Mouse (Mus musculus) lung, adult 2 months (tissue): ENCODE results near the gene Ap1m2.

Experiments
- CTCF ChIP-seq: fragments of 200-500 bp; IDR thresholded peaks from 2 replicates; pipeline ENCODE4 v1.5.1; 2011; ENCODE audit warnings: mild to moderate bottlenecking, low read length, control low read depth; ENCODE audit not compliant: insufficient read depth
- POLR2A ChIP-seq: fragments of 200-500 bp; IDR thresholded peaks from 2 replicates; pipeline ENCODE4 v1.6.1; 2011; ENCODE audit warnings: low read depth, mild to moderate bottlenecking, control low read depth, low read length, borderline replicate concordance; ENCODE audit errors: extremely low read depth

DNA sequence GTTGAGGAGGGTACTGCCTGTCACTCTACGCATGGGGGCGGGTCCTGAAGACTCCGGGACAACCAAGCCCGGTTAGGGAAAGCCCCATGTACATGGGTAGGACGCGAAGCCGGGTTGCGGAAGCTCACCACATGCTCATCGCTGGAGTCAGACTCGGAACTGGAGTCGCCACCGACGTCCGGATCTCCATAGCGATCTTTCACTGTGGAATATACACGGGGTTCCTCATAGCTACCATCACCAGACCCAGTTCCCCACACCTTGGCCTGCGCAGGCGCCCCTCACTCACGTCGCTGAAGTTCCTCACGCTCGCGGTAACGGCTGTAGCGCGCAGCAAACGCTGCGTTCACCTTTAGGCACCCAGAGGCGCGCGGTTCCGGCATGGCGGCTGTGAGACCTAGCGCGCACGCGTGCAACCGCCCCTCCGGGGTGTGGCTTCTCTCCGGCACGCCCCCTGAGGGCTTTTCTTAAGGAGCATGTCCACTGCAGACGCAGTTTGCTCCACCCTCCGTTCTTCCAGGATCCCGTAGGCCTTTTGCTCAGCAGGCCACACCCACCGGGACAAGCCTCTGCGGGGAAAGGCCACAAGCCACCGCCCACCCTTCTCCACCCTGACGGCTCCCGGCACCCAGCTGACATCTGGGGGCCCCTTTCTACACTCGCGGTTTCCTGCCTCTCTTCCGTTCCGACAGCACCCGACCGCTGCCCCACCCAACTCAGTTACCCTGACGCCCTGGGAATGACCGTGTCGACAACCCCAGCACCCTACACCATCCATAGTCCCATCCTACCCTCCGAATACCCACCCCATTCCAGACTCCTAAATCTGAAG lies 24.4 kb downstream of the Ap1m2 start, which contains the start of gene Kri1:
- no peak for TF ChIP-seq CTCF
- TF ChIP-seq POLR2A = peak; percentile 88
